Mouse (Mus musculus) bone marrow macrophage, adult 2 months (primary cell): Measurements from ENCODE around the gene Pelp1.

Experiments used
- CTCF ChIP-seq: IDR thresholded peaks from 2 replicates; pipeline ENCODE4 v1.5.1; 2012; ENCODE audit warnings: low read depth, mild to moderate bottlenecking, low read length, moderate library complexity
- POLR2A ChIP-seq: IDR thresholded peaks from 2 replicates; pipeline ENCODE4 v1.6.1; 2012; ENCODE audit warnings: mild to moderate bottlenecking, low read depth, low read length, borderline replicate concordance

- TF ChIP-seq CTCF (no peak), POLR2A (no peak)
Measured at GRCm38 (mm10) chr11:70403598-70403997, 6.2 kb downstream of the Pelp1 start.
